Mouse (Mus musculus): ENCODE measurements around the gene Jmjd6. TPM values are rescaled to one million over a fixed set of nuclear protein-coding genes. Genes with fewer than 3 reads are reported as not detected.

The Jmjd6 gene
- 10 to 100 TPM; 55.1 to 76.1 TPM for total RNA-seq (2023)

DNA sequence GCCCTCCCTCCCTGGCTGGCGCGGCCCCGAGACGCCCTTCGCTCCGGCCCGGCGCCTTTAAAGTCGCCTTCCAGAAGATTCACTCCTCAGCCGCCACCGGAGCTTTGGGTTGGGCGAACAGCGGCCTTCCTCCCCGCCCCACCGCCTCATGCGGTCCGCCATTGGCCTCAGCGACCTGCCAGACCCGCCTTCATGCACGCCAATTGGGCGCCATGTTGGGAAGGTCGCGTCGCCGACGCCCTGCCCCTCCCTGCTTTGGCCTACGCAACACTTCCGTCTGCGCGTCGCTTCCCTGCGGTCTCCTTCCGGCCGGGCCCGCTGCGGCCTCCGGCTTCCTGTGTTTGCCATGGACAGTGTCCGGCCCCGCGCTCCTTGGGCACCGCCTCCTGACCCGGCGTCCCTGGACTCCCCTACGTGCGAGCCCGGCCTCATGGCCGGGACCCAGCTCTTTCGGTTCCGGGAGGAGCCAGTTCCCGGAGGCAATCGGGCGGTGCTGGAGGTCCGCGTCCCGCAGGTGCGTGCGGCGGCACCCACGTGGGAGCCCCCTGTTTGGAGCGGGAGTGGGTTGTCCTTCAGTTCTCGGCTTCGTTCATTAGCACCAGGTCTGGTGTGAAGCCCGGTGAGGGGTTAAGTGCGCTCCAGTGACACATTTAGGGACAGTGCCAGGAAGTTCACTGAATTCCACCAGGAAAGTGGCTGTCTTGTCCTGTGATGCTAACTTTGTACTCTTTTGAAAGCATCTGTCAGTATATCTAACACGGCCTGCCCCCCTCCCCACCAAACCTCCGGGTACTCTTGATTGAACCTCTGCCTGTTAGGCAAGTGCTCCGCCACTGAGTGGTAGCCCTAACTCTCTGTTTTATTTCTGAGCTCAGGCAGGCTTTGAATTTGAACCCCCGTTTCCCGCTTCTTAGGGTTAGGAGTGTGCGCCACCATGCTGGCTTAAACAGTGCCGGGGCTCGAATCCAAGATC lies at the start of gene Jmjd6, which contains the start of gene Mettl23:
Gene Jmjd6, minus strand, starts transcription at position 189 of the 973 bp plus-strand sequence.
Gene Mettl23, plus strand, starts transcription at position 18 of the 973 bp plus-strand sequence.

DNA sequence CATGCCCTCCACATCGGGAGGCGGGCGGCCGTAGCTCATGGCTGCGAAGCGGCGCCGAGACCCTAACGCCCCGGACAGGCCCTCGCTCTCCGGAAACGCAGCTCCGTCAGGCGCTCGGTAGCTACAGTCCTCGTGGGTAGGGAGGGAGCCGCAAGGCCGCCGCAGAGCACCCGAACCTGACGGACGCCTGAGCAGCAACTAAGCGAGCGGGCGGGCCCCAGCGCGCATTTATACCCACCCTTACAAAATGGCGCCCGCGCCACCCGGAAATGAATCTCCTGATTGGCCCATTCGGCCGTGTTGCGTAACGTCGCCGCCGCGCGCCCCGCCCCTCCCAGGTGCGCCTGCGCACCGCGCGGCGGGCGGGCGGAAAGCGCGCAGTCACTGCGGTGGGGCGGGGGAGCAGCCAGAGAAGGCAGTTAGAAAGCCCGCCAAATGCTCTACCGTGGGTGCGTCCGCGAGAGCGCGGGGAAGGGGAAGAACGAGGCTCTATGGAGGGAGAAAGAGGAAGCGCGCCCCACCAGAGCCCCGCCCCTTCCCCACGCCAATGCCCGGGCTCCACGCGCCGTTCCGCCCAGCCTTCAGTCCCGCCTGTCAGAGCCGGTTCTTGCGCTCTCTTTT lies 9.8 kb upstream of the Jmjd6 start, which contains the start of gene Srsf2:
Gene Srsf2, minus strand, starts transcription at position 204 of the 621 bp plus-strand sequence.

GRCm38 (mm10) chr11:116852291-116852890 lies 9.1 kb upstream of the Jmjd6 start, which contains the start of gene Mfsd11:
Gene Mfsd11 (plus strand): TSS chr11:116852440.

DNA sequence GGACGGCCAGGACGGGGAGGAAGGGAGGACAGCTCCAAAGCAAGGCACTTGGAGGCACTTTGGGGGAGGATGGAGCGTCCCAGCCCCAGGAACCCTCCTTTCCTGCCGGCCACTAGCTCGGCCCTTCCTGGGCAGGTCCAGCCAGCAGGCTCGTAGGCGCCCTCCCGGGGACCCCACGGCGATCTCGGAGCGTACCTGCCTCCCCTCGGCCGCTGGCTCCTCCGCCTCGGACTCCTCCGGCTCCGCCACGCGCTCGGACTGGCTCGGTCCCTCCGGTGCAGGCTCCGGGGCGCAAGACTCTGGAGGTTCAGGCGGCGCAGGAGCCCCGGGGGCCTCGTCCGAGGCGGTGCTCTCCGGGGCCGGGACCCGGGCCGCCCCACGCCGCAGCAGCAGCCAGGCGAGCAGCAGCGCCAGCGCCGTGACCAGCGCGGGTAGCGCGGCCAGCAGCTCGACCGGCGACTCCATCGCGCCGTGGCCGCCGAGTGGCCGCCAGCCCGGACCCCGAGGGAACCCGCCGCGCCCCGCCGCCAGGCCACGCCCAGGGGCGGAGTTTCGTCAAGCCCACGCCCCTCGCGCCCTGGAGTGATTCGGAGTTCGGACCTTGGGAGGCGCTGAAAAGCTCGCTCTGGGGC lies 15.6 kb downstream of the Jmjd6 start, which contains the start of gene Mxra7:
Gene Mxra7, minus strand, starts transcription at position 513 of the 632 bp plus-strand sequence.

Other genes with a start within 250 kb of the Jmjd6 start
- 10 to 100 TPM; 14.4 to 15.2 TPM for gene Rhbdf2, start 216.4 kb downstream of the Jmjd6 start, total RNA-seq (2023)
- not detected for gene Prcd, start 189.9 kb downstream of the Jmjd6 start, total RNA-seq (2023)
- not detected for gene Cygb, start 189.1 kb downstream of the Jmjd6 start, total RNA-seq (2023)
- not detected for gene St6galnac1, start 67.9 kb downstream of the Jmjd6 start, total RNA-seq (2023)
- not detected for gene Mxra7, start 15.4 kb downstream of the Jmjd6 start, total RNA-seq (2023)
- 10 to 100 TPM; 59.0 to 62.8 TPM for gene Mettl23, start 171 bp downstream of the Jmjd6 start, total RNA-seq (2023)
- gene Mfsd11, start 9.0 kb upstream of the Jmjd6 start, total RNA-seq (2023) = 10 to 100 TPM; 11.3 to 21.4 TPM
- 100 to 1,000 TPM; 398 to 402 TPM for gene Srsf2, start 9.6 kb upstream of the Jmjd6 start, total RNA-seq (2023)
- gene Mgat5b, start 75.4 kb upstream of the Jmjd6 start, total RNA-seq (2023) = not detected

Measured in T-cell, adult 66 days (primary cell).